Mouse (Mus musculus): ENCODE measurements at regions not wholly inside any gene's neighbourhood (a gene's known extent, or its start where the extent isn't known, plus 50 kb on each side); places are given as distances from the start of the nearest gene placed in this dataset.
A peak's percentile ranks its signal among the peaks of the same experiment; 100 is the strongest.

GRCm38 (mm10) chr6:143373686-143374273, 206.8 kb downstream of the Etnk1 start:
- peak; percentile 30 to 68 for DNase-seq

- DNase-seq = no peak
These were observed 209.1 kb downstream of the Etnk1 start for GRCm38 (mm10) chr6:143375951-143376713.

DNA sequence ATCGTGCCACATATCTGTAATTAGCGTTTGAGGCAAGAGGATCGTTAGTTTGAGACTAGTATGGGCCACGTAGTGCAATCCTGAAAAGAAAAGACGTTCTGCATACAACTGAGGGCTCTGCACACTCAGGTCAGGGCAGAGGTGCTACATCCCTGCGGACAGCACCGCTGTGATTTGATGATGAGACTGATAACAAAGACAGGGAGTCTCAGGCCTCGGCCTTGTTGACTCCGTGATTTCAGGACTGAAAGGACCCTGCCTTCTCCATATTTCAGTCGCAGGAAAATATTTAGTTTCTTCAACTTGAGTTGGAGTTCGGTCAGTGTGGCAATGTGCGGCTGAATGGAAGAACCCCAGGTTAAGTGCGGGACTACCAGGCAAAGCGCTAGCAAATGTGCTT, 210.1 kb downstream of the Etnk1 start:
- DNase-seq = no peak

DNA sequence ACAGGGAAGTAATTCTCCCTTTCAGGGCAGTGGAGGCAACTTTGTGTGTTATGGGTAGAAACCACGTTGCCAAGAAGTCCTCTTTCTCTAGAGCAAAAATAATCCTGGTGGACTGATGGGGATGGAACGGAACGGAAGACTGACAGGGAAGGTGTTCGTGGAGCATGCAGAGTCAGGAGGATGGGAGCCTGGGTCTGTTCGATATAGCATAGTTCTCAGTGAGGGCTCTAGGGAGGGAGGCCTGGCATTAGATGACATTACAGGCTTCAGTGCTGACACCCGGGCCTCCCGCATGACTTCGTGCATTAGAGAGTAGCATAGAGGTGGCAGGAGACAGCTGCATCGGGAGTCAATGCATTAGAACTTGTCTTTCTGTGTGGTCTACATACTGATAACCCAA, 211.1 kb downstream of the Etnk1 start:
- no peak for DNase-seq

DNA sequence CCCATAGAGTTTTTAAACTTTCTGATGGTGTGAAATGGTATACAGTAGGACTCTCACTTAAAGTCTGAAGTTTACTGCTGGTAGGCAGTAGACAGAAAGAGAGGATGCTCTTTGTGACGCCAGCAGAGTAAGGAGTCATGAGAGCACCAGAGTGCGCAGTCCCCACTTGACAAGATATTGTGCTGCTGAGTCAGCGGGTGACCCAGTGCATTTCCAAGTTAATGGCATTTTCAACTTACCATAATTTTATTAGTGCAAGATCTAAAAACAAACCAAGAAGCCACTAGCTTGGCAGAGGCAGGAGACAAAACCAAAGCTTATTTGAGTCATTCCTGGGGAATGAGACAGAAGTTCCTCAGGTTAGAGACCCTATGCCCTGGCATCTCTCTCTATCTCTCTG, 213.5 kb downstream of the Etnk1 start:
- no peak for DNase-seq

GRCm38 (mm10) chr6:143386597-143387450, 219.8 kb downstream of the Etnk1 start:
- no peak for DNase-seq

GRCm38 (mm10) chr6:143393543-143394207, 226.7 kb downstream of the Etnk1 start:
- no peak for DNase-seq

DNA sequence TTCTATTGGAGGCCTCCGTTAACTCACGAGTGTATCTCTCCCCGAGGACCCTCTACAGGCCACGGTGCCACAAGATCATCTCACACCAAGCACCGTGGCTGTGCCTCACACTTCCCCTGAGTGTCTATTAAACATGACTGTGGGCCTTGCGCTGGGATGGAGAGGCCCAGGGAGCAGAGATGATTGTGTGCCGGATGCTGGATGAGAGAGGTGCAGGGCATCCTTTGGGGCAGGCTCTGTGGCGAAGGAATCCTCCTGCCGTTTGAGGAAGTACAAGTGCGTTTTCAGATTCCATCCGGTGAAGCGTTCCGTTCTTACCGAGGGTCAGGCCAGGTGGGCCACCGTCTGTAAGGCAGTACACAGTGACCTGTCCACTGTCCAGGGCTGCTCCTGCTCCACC, 227.4 kb downstream of the Etnk1 start:
- no peak for DNase-seq

GRCm38 (mm10) chr6:143401436-143401835, 234.4 kb downstream of the Etnk1 start:
- no peak for DNase-seq

- no peak for DNase-seq
These were observed 234.9 kb downstream of the Etnk1 start for GRCm38 (mm10) chr6:143401921-143402320.

GRCm38 (mm10) chr6:143402766-143403165, 235.7 kb downstream of the Etnk1 start:
- no peak for DNase-seq

DNA sequence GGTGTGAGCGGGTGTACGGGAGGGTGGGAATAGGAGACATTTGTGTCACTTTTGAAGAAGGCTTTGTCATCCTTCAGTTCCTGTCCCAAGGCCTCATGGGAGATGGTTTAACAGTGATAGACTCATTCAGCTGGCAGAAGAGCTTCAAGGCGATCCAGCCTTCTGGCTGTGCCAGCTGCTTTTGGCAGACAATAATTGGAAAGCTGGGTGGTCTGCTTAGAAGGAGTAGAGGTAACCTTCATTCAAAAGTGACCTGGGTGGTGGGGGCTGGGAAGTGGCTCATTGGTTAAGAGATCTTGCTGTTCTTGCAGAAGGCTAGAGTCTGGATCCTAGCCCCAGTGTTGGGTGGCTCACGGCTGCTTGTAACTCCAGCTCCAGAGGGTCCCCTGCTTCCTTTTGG, 237.5 kb downstream of the Etnk1 start:
- no peak for DNase-seq

DNA sequence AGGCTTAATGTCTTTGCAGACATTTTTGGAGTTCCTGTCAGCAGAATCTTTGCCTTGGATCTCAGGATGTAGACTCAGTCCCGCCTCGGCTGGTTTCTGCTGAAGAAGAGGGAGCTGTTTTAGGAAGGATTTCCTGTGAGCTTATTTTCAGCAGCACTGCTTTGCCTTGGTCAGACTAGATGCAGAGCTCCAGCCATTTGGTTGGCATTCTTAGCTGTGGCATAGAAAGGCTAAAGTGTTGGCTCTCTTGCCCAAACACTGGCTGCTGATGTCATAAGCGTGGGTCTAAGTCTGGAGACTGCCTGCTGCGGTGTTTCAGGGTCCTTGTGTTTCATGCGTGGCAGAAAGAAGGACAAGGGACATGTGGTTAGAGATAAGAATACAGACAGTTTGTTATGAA, 245.0 kb downstream of the Etnk1 start:
- DNase-seq = no peak

DNA sequence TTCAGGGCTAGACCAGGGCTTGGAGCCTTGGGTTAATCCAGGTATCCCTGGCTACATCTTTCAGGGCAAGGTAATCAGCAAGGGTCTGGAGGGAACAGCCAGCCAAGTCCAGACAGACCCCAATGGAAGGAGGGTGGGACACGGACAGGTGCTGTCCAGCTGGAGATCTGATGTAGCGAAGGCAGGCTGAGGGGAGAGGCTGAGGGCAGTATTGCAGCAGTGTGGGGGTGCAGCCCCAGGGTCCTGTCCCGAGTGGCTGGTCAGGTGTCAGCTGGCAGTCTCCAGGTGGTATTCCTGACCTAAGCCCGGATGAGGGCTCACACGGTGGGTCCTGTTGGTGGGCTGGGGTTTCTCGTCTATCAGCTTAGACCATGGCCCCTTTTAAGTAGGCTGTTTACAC, 245.7 kb downstream of the Etnk1 start:
- no peak for DNase-seq

- DNase-seq = no peak
These were observed 247.8 kb downstream of the Etnk1 start for GRCm38 (mm10) chr6:143414590-143415382.

- DNase-seq = no peak
These were observed 248.4 kb downstream of the Etnk1 start for GRCm38 (mm10) chr6:143415383-143415778.

DNA sequence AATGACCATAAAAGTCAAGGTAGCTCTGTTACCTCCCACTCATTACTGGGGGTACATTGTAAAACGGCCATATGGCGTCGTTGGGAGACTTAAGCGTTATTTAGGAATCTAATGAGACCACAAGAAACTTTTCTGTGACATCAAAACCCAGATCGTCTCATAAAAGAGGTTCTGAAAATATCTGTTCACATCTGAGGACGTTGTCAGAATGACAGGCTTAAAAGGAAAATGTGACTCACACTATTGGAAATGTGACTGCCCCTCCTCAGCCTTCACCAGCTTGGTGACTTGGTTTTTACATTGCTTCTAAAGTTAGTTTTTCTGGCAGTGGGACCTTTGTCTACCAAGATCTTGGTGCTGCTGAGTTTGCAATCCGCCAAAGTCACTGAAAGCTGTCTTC, 252.9 kb downstream of the Etnk1 start:
- no peak for DNase-seq

DNA sequence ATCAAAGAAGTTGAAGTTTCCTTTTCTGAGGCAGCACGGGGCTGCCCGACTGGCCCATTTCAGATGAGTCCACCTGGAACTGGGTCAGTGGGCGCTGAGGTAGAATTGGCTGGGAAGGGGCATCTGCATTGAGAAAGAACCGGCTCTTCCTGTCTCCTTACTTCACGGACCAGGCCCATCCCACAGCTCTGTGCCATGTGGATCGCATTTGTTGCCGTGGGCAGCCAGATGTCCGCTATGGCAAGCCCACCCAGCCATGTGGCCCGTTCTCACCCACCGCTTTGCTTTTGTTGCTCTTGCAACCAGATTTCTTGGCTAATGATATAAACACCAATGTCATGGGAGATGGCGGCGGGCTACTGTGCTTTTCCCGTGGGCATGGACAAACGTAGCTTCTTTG, 256.0 kb downstream of the Etnk1 start:
- no peak for DNase-seq

DNA sequence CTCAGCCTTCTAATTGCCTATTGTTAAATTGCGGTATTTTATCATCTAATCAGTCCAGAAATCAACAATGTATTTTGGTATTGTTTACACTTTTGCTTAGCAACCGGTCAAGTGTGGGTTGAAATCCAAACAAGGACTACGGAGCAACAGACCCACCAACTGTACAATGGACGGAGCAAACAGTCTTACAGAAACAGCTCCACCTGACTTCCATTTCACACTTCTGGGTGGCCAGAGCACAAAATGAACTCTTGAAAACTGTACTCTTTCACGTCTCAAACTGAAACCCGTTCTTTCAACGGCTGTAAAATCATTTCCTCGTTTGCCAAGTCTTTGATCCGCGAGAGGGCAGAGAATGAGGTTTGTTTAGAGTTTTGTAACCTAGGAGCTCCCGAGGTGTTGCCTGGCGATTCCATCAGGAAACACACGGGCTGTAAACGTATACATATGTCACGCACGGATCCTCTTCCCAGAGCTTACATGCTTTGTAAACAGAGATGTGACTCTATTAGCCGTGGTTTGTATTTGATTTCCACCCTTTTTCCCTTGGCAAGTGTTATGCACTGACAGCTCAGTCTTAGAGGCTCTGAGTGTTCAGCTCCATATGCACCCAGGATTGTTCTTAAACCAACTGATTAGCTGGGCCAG, 258.3 kb downstream of the Etnk1 start:
- no peak for DNase-seq

- DNase-seq = no peak
These were observed 265.0 kb downstream of the Etnk1 start for GRCm38 (mm10) chr6:143431896-143432450.

All from heart, adult 18-20 months (tissue).